11 mouse cellular contexts compared by ENCODE assay signal in genomic region chr10:107361546-107361945, GRCm38 (mm10).
A peak's percentile ranks its signal among the peaks of the same experiment; 100 is the strongest.
DNase-seq lines count a peak whose midpoint lies in the region; ATAC-seq and TF ChIP-seq lines count a peak whose summit lies in the region.
"Had no signal": no experiment of that assay in that cellular context is flagged by ENCODE, and none has a peak within 500 bp of the region (broad histone marks: within the 10 kb centered on the region; RNA-seq: fewer than 3 reads in every experiment).

No protein-coding gene starts in this region.

- no peak overlapping the region for H3K9ac ChIP-seq in lung, postnatal 0 days (replicated peaks; ENCODE audit: low read depth)
- H3K9ac ChIP-seq in heart, postnatal 0 days (replicated peaks; ENCODE audit: low read depth, low read length): no peak overlapping the region

- H3K4me3 ChIP-seq in lung, postnatal 0 days (ENCODE audit: low read depth, low read length): no peak overlapping the region
- no peak overlapping the region for H3K4me3 ChIP-seq in heart, postnatal 0 days (ENCODE audit: low read depth, low read length)
- H3K4me3 ChIP-seq: erythroblast, embryonic 14.5 days; hindbrain, embryonic 10.5 days had no signal

- 44% methylated on average over 4 of the region's 4 CpGs for WGBS in lung, postnatal 0 days
- 34% methylated on average over 4 of the region's 4 CpGs for WGBS in heart, postnatal 0 days

- no peak for TF ChIP-seq CTCF in lung, postnatal 0 days (IDR thresholded peaks at IDR 0.05)
- no peak for TF ChIP-seq CTCF in heart, postnatal 0 days (IDR thresholded peaks at IDR 0.05; ENCODE audit: low read depth)

- H3K27ac ChIP-seq in lung, postnatal 0 days (ENCODE audit: low read length): no peak overlapping the region
- no peak overlapping the region for H3K27ac ChIP-seq in heart, postnatal 0 days (ENCODE audit: low read depth)
- H3K27ac ChIP-seq: hindbrain, embryonic 10.5 days; macrophage had no signal

- peak; percentile 3 for DNase-seq in adrenal gland, postnatal 10 days
- DNase-seq in adrenal gland, postnatal 36 days: no peak
- peak; percentile 3 for DNase-seq in lung, postnatal 36 days
- no peak for DNase-seq in lung, postnatal 0 days (ENCODE audit: low spot score)
- peak; percentile 17 for DNase-seq in heart, postnatal 0 days (ENCODE audit: low spot score)
- peak; percentile 21 for DNase-seq in retina, postnatal 7 days (ENCODE audit: low read depth, low spot score)
- no peak for DNase-seq in T-cell, adult 2 months (ENCODE audit: low spot score)
- no peak for DNase-seq in thymus, postnatal 0 days (ENCODE audit: low spot score)

- no peak for TF ChIP-seq EP300 in lung, postnatal 0 days (IDR thresholded peaks at IDR 0.05)
- TF ChIP-seq EP300 in heart, postnatal 0 days (IDR thresholded peaks at IDR 0.05; ENCODE audit: low read depth): no peak

- H3K4me1 ChIP-seq in lung, postnatal 0 days (ENCODE audit: insufficient read depth, low read depth, low read length): no peaks in the 10 kb centered on the region
- 0 out of 2 replicates have a peak, but pooled peaks cover 5% of the 10 kb centered on the region for H3K4me1 ChIP-seq in heart, postnatal 0 days (ENCODE audit: control insufficient read depth, insufficient read depth)
- H3K4me1 ChIP-seq: hindbrain, embryonic 10.5 days had no signal

- H3K9me3 ChIP-seq in lung, postnatal 0 days (ENCODE audit: low read length): no peaks in the 10 kb centered on the region
- 0 out of 2 replicates have a peak, but pooled peaks cover 4% of the 10 kb centered on the region for H3K9me3 ChIP-seq in heart, postnatal 0 days (replicated peaks; ENCODE audit: control insufficient read depth, low read length)
- H3K9me3 ChIP-seq: hindbrain, embryonic 10.5 days had no signal

- H3K4me2 ChIP-seq in lung, postnatal 0 days (replicated peaks; ENCODE audit: low read depth, low read length): no peak overlapping the region
- H3K4me2 ChIP-seq in heart, postnatal 0 days (ENCODE audit: low read depth, low read length): no peak overlapping the region

- H3K36me3 ChIP-seq in lung, postnatal 0 days (ENCODE audit: insufficient read depth, low read length): no peaks in the 10 kb centered on the region
- no peaks in the 10 kb centered on the region for H3K36me3 ChIP-seq in heart, postnatal 0 days (replicated peaks; ENCODE audit: control insufficient read depth, insufficient read depth, low read length)
- H3K36me3 ChIP-seq: hindbrain, embryonic 10.5 days had no signal

- H3K27me3 ChIP-seq in lung, postnatal 0 days (replicated peaks; ENCODE audit: insufficient read depth, low read length): no peaks in the 10 kb centered on the region
- no peaks in the 10 kb centered on the region for H3K27me3 ChIP-seq in heart, postnatal 0 days (ENCODE audit: control insufficient read depth, insufficient read depth, low read length)

- ATAC-seq in lung, postnatal 0 days: no peak
- ATAC-seq in heart, postnatal 0 days (ENCODE audit: insufficient read depth, low read depth): no peak

Comparison
In these comparisons a context has a peak if more than half of its experiments do, and no peak if none do; other contexts are left out.
1. DNase-seq: peak in adrenal gland, postnatal 10 days (single experiment), lung, postnatal 36 days (single experiment), heart, postnatal 0 days (single experiment) and retina, postnatal 7 days (single experiment); none in adrenal gland, postnatal 36 days (0 of 2), lung, postnatal 0 days (single experiment), T-cell, adult 2 months (single experiment) and thymus, postnatal 0 days (single experiment).